Mouse (Mus musculus): ENCODE results near the gene Prrc2a. TPM values are rescaled to one million over a fixed set of nuclear protein-coding genes. Genes with fewer than 3 reads are reported as not detected.
A peak's percentile ranks its signal among the peaks of the same experiment; 100 is the strongest.
"Not testable (repeated sequence)": the region's sequence is repeated elsewhere in the genome, so short reads cannot be mapped to it uniquely, and the experiment has no call there.

Gene Prrc2a
- polyA plus RNA-seq, 1 experiment from 2014 or later, result 173 TPM

DNA sequence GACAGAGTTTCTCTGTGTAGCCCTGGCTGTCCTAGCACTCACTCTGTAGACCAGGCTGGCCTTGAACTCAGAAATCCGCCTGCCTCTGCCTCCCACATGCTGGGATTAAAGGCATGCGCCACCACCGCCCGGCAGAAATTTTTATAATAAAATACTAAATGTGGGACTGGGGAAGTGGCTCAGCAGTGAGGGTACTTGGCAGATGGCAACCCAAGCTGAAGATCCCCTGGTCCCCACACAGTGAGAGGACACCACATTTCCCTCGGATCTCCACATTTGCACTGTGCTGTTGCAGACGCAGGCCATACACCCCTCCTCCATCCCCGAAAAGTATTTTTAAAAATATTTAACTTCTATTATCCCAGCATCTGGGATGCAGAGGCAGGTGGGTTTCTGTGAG, 31.2 kb downstream of the Prrc2a start:
- 93% methylated on average over 7 of the region's 7 CpGs for WGBS
- no peak for DNase-seq (ENCODE audit: low spot score)
- H3K4me3 ChIP-seq, result peak overlapping the region; percentile 8; the same call in 1 of the 2 replicates
- H3K36me3 ChIP-seq, result peaks cover 24% of the 10 kb centered on the region
- H3K27ac ChIP-seq (replicated peaks), result no peak overlapping the region
- H3K27me3 ChIP-seq (ENCODE audit: low read depth, poor library complexity, severe bottlenecking), result no peaks in the 10 kb centered on the region
- H3K4me1 ChIP-seq, result peaks cover 19% of the 10 kb centered on the region
- H3K9me3 ChIP-seq (replicated peaks), result no peaks in the 10 kb centered on the region

DNA sequence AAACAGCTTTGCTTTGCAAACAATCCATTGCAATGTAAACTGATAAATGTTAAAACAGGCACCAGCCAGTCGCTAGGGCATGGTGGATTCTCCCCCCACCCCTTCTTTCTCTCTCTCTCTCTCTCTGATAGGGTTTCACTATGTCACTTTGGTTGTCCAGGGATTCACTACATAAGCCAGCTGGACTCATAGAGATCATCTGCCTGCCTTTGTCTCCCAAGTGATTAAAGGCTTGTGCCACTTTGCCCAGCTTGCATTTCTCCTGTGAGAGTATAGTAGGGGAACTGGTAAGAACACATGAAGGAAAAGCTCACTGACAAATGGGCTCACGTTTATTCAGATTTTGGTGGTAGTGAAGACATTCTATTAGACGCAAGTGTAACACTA, 32.5 kb downstream of the Prrc2a start:
- Histone ChIP-seq H3K9me3 (replicated peaks) (no peaks in the 10 kb centered on the region), H3K27me3 (ENCODE audit: low read depth, poor library complexity, severe bottlenecking) (no peaks in the 10 kb centered on the region), H3K36me3 (peaks cover 18% of the 10 kb centered on the region), H3K27ac (replicated peaks) (no peak overlapping the region), H3K4me3 (no peak overlapping the region), H3K4me1 (peaks cover 23% of the 10 kb centered on the region)
- WGBS, result 74% methylated on average over 3 of the region's 3 CpGs
- no peak for DNase-seq (ENCODE audit: low spot score)

DNA sequence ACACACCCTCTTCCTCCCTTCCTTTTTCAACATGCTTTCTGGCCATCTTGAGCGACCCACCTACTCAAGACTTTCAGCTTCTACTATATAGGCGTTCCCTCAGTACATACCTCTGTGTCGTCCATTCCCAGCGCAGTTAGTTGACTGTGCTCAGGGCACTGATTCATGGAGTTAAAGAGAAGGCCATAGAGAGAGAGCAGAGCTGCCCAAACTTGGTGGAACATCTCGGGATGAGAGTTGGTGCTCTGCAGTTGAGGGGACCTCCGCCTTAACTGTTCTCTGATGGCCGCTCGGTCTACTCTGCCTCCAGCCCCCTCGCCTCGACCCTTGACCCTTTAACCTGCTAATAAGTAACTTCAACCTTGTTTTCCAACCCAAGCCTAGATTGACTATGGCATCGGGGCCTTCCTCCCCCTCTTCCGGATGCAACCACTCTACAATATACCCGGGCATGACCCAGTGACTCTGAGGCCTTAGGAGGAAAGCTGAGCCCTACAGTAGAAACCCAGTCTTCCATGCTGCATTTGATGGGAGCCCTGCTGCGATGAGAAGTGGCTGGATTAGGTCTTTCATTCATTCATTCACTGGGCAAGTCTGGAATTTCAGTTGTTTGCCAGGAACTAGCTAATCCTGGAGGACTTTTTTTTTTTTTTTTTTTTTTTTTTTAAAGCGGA, 33.1 kb downstream of the Prrc2a start, which contains the start of gene Apom:
TSS of gene Apom (minus strand) at position 551 of the 674 bp plus-strand sequence.
- Histone ChIP-seq H3K27ac (replicated peaks) (no peak within 1 kb of the TSS), H3K27me3 (ENCODE audit: low read depth, poor library complexity, severe bottlenecking) (no peaks in the 10 kb centered on the region), H3K36me3 (peaks cover 18% of the 10 kb centered on the region), H3K4me1 (peaks cover 23% of the 10 kb centered on the region), H3K4me3 (peak within 1 kb of the TSS; percentile 21; the same call in 1 of the 2 replicates), H3K9me3 (replicated peaks) (no peaks in the 10 kb centered on the region)
- DNase-seq (ENCODE audit: low spot score), result no peak
- WGBS, result 82% methylated on average over 15 of the region's 15 CpGs

DNA sequence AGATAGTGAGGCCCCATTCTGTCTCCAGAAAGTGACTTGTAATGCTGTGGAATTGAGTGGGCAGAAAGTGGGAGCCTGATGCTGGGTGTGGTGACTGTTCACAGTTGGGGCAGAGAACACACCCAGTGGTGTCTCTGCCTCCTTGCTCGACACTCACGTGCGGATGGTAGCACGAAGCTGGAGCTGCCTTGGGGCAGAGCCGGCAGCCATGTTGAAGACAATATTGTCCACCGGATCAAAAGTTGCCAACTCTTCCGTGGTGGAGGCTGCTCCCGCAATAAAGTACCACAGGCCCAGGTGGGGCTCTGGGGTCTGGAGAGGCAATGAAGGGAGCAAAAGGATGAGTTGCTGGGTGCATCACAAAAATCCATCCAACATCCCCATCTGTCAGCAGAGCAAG, 33.7 kb downstream of the Prrc2a start:
- H3K9me3 ChIP-seq (replicated peaks), result no peaks in the 10 kb centered on the region

DNA sequence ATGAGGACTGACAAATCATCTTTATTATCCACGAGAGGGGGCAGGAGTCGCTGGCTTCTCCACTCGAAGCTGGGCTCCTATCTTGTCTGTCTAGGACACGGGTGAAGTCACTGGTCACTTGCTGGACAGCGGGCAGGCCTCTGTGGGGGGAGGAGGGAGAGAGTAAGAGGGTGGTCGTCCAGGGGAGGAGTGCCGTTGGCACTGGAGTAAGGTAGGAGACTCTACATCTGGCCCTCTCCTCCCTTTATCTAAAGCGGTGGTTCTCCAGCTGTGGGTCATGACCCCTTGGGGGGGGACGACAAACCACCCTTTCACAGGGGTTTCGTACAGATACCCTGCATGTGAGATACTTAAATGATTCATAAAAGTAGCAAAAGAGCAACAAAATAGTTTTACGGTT, 35.7 kb downstream of the Prrc2a start:
- no peak for DNase-seq (ENCODE audit: low spot score)
- WGBS, result 76% methylated on average over 11 of the region's 11 CpGs
- H3K27me3 ChIP-seq (ENCODE audit: low read depth, poor library complexity, severe bottlenecking), result no peaks in the 10 kb centered on the region

More for the DNA sequence above, 33.7 kb downstream of the Prrc2a start:
- Histone ChIP-seq H3K4me1 (peaks cover 23% of the 10 kb centered on the region), H3K27me3 (ENCODE audit: low read depth, poor library complexity, severe bottlenecking) (no peaks in the 10 kb centered on the region), H3K4me3 (no peak overlapping the region), H3K27ac (replicated peaks) (no peak overlapping the region), H3K36me3 (peaks cover 18% of the 10 kb centered on the region)
- 90% methylated on average over 8 of the region's 8 CpGs for WGBS
- no peak for DNase-seq (ENCODE audit: low spot score)

DNA sequence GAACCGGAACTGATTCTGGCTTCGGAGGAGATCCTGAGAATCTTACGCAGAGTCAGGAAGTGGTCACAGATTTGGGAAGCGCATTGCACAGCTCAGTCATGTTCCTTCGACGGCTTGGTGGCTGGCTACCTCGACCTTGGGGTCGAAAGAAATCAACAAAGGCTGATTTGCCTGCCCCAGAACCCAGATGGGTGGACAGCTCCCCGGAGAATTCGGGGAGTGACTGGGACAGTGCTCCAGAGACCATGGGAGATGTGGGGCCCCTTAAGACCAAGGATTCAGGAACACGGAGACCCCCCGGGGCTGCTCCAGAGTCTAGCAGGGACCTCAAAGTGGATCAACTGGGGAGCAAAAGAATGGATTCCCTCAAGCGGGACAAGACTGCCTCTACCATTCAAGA, 37.7 kb downstream of the Prrc2a start:
- WGBS, result 71% methylated on average over 13 of the region's 13 CpGs
- no peak for DNase-seq (ENCODE audit: low spot score)
- Histone ChIP-seq H3K27me3 (ENCODE audit: low read depth, poor library complexity, severe bottlenecking) (no peaks in the 10 kb centered on the region), H3K36me3 (peaks cover 37% of the 10 kb centered on the region), H3K9me3 (replicated peaks) (no peaks in the 10 kb centered on the region), H3K4me3 (peak overlapping the region; percentile 78), H3K4me1 (peaks cover 36% of the 10 kb centered on the region), H3K27ac (replicated peaks) (0 out of 2 replicates have a peak overlapping the region, but pooled peaks have one; percentile 92)

More for the DNA sequence above, 35.7 kb downstream of the Prrc2a start:
- Histone ChIP-seq H3K27ac (replicated peaks) (no peak overlapping the region), H3K9me3 (replicated peaks) (no peaks in the 10 kb centered on the region), H3K4me3 (no peak overlapping the region), H3K36me3 (peaks cover 29% of the 10 kb centered on the region), H3K4me1 (peaks cover 29% of the 10 kb centered on the region)

DNA sequence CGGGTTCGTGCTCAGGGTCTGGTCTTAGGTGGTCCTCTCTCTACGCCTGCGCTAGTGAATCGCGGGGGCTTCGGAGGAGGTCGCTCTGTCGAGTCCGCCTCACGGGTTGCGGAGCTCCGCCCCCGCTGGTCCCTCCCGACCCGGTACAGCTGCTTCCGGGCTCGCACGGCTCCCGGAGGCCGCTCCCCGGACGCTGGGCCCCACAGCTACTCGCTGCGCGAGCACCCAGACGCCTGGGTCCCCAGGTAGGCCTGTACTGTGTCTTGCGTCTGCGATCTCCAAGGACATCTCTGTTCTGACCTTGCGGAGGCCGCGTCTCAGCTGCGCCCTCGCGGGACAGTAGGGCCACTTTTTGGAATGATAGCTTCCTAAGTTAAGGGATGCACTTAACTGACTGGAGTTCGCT, 38.5 kb downstream of the Prrc2a start, which contains the start of gene D17H6S53E:
TSS of gene D17H6S53E (plus strand) at position 168 of the 406 bp plus-strand sequence.
- Histone ChIP-seq H3K27ac (replicated peaks) (peak within 1 kb of the TSS; percentile 92), H3K36me3 (peaks cover 37% of the 10 kb centered on the region)

DNA sequence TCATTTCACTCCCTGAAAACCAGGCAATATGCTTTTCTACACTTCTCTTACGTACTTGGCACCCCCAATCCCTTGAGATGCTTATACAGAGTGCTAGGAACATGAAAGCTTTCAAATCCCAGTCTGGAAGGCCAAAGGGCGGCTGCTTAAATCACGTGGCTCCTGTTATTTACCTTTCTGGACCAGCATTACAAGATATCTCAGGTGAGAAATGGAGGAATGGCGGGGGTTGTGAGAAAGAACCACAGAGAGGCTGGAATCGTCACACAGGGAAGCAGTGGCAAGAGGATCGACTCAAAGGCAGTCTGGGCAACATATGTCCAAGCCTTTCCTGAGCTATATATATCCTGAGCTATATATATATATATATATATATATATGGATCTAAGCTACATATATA, 39.1 kb downstream of the Prrc2a start:
- DNase-seq (ENCODE audit: low spot score), result no peak
- H3K36me3 ChIP-seq, result peaks cover 37% of the 10 kb centered on the region
- H3K4me1 ChIP-seq, result peaks cover 42% of the 10 kb centered on the region
- no peaks in the 10 kb centered on the region for H3K27me3 ChIP-seq (ENCODE audit: low read depth, poor library complexity, severe bottlenecking)
- WGBS, result 36% methylated on average over 6 of the region's 6 CpGs
- no peak overlapping the region for H3K27ac ChIP-seq (replicated peaks)
- H3K9me3 ChIP-seq (replicated peaks), result no peaks in the 10 kb centered on the region
- peak overlapping the region; percentile 78 for H3K4me3 ChIP-seq

More for the DNA sequence above, 38.5 kb downstream of the Prrc2a start, which contains the start of gene D17H6S53E:
- under 1% methylated on average over 36 of the region's 36 CpGs for WGBS
- peak; percentile 76 for DNase-seq (ENCODE audit: low spot score)
- no peaks in the 10 kb centered on the region for H3K9me3 ChIP-seq (replicated peaks)
- peaks cover 41% of the 10 kb centered on the region for H3K4me1 ChIP-seq
- H3K27me3 ChIP-seq (ENCODE audit: low read depth, poor library complexity, severe bottlenecking), result no peaks in the 10 kb centered on the region
- peak within 1 kb of the TSS; percentile 78 for H3K4me3 ChIP-seq

DNA sequence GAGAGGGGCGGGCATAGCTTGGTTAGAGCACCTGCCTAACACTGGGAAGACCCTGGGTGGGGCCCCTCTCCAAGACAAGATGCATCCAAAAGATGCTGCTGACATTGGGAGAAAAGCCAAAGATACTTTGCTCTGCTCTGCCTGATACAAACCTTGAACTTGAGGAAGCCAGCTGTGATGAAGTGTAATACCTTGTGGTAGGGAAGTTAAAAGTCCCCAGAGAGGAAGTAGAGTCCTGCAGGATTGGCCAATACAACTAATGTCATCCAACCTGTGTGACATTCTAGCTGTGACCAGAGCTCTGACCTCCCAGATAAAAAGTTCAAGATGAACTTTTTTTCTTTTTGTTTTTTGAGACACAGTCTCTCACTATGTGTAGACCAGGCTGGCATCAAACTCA, 39.6 kb downstream of the Prrc2a start:
- Histone ChIP-seq H3K4me3 (peak overlapping the region; percentile 78; the same call in 1 of the 2 replicates), H3K27me3 (ENCODE audit: low read depth, poor library complexity, severe bottlenecking) (no peaks in the 10 kb centered on the region), H3K4me1 (peaks cover 47% of the 10 kb centered on the region), H3K27ac (replicated peaks) (no peak overlapping the region), H3K36me3 (peaks cover 35% of the 10 kb centered on the region), H3K9me3 (replicated peaks) (no peaks in the 10 kb centered on the region)
- 92% methylated on average over 1 of the region's 1 CpGs for WGBS
- no peak for DNase-seq (ENCODE audit: low spot score)

DNA sequence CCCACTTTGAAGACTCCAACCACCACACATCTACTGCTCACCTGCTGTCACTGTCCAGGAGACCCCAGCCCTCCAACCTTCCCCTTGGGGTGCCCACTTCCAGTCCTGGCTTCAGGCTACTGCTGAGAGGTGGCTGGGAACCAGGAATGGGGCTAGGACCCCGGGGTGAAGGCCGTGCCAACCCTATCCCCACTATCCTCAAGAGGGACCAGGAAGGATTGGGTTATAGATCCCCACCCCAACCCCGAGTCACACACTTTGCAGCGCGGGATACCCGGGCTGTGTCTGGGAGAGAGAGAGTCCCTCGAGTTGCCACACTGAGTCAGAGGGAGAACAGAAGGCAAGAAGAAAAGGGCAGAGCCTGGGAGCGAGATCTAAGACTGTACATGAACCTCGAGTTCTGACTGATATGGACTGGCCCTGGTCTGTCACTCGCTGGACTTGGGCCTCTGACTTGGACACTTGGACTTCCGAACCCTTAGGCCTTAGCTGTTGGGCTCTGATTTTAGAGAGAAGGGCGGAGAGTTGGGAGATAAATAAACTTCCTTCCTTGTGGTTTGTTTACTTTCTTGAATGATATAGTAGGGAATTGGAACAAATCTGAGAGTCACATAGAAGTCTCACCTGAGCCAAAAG, 40.3 kb downstream of the Prrc2a start:
- Histone ChIP-seq H3K36me3 (peaks cover 37% of the 10 kb centered on the region), H3K4me3 (0 out of 2 replicates have a peak overlapping the region, but pooled peaks have one; percentile 1), H3K4me1 (peaks cover 53% of the 10 kb centered on the region)
- WGBS, result 93% methylated on average over 12 of the region's 12 CpGs
- not testable (repeated sequence) for H3K27ac ChIP-seq (replicated peaks); H3K9me3 ChIP-seq (replicated peaks); DNase-seq (ENCODE audit: low spot score); H3K27me3 ChIP-seq (ENCODE audit: low read depth, poor library complexity, severe bottlenecking)

DNA sequence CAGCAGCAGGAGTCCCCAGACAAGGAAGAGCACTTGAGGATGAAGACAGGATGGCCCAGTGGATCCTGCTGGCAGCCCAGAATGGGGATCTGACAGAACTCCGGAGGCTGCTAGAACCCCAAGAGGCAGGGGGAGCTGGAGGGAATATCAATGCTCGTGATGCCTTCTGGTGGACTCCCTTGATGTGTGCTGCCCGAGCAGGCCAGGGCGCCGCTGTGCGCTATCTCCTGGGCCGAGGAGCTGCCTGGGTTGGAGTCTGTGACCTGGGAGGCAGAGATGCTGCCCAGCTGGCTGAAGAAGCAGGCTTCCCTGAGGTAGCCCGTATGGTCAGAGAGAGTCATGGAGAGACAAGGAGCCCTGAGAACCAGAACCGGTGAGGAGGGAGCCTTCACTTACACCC, 41.4 kb downstream of the Prrc2a start:
- peaks cover 48% of the 10 kb centered on the region for H3K36me3 ChIP-seq
- H3K27me3 ChIP-seq (ENCODE audit: low read depth, poor library complexity, severe bottlenecking); H3K9me3 ChIP-seq (replicated peaks); H3K27ac ChIP-seq (replicated peaks); DNase-seq (ENCODE audit: low spot score): not testable (repeated sequence)
- H3K4me1 ChIP-seq, result peaks cover 53% of the 10 kb centered on the region
- WGBS, result 90% methylated on average over 9 of the region's 9 CpGs
- peak overlapping the region; percentile 14; the same call in 1 of the 2 replicates for H3K4me3 ChIP-seq

DNA sequence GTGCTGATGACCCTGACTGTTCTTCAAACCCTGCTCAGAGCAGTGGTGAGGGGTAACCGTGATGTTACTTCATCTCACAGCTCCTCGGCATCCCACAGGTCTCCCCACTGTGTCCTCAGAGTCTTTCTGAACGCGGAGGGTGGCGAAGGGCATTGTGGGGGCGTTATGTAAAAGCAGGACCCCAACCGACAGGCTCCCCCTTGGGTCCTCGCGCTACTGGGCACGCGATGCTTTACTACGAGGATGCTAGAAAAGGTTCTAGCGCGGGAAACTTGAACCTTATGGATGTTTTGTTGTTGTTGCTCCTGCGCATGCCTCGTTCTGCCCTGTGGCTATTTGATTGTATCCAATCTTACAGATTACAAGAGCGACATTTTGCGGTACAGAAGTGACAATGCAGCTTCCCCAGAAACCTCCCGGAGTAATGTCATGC, 42.8 kb downstream of the Prrc2a start, which contains the start of gene Csnk2b:
TSS of gene Csnk2b (minus strand) at position 183 of the 433 bp plus-strand sequence.
- peak within 1 kb of the TSS; percentile 92 for H3K27ac ChIP-seq (replicated peaks)
- DNase-seq (ENCODE audit: low spot score), result peak; percentile 68

More for the DNA sequence above, 42.8 kb downstream of the Prrc2a start, which contains the start of gene Csnk2b:
- no peaks in the 10 kb centered on the region for H3K27me3 ChIP-seq (ENCODE audit: low read depth, poor library complexity, severe bottlenecking)
- H3K4me1 ChIP-seq, result peaks cover 42% of the 10 kb centered on the region
- H3K36me3 ChIP-seq, result peaks cover 53% of the 10 kb centered on the region
- H3K9me3 ChIP-seq (replicated peaks), result no peaks in the 10 kb centered on the region
- H3K4me3 ChIP-seq, result peak within 1 kb of the TSS; percentile 94
- under 1% methylated on average over 19 of the region's 19 CpGs for WGBS

All from midbrain, embryonic 10.5 days (tissue).